Mouse (Mus musculus) MEL (cell line): ENCODE results near the gene Slx1b. TPM values are rescaled to one million over a fixed set of nuclear protein-coding genes. Genes with fewer than 3 reads are reported as not detected.
A peak's percentile ranks its signal among the peaks of the same experiment; 100 is the strongest.

Experiments used
- DNase-seq: peaks from one replicate; pipeline ENCODE4 v3.0.0; 2011; ENCODE audit warnings: low read depth, low spot score
- H3K27ac ChIP-seq: 2 replicates; pipeline ENCODE4 v1.5.1; 2012; ENCODE audit warnings: low read depth, mild to moderate bottlenecking, control low read depth, low read length, moderate library complexity; ENCODE audit not compliant: control insufficient read depth
- H3K27me3 ChIP-seq, 2 experiments: fragments of 150-350 bp in 1 of 2; sonication (generic) in 1 of 2; 2 replicates each; pipeline ENCODE4 v1.6.1; 2012; ENCODE audit warnings: low read length in 2 of 2, mild to moderate bottlenecking in 2 of 2, improper control_type of control experiment in 1 of 2, moderate library complexity in 1 of 2; ENCODE audit not compliant: insufficient read depth in 2 of 2, control insufficient read depth in 1 of 2
- H3K36me3 ChIP-seq, 2 experiments: 2 replicates each; pipeline ENCODE4 v1.6.1; 2012 to 2014; ENCODE audit warnings: low read length in 2 of 2, improper control_type of control experiment in 1 of 2, inconsistent platforms in 1 of 2, mild to moderate bottlenecking in 1 of 2; ENCODE audit not compliant: insufficient read depth in 2 of 2, control insufficient read depth in 1 of 2
- H3K4me1 ChIP-seq, 2 experiments: fragments of 150-350 bp in 1 of 2; sonication (generic) in 1 of 2; 2 replicates each; pipeline ENCODE4 v1.6.1; 2012; ENCODE audit warnings: low read length in 2 of 2, improper control_type of control experiment in 1 of 2, mild to moderate bottlenecking in 1 of 2; ENCODE audit not compliant: insufficient read depth in 2 of 2, control insufficient read depth in 1 of 2
- H3K4me3 ChIP-seq, 2 experiments: fragments of 150-350 bp in 1 of 2; sonication (generic) in 1 of 2; 2 replicates each; pipeline ENCODE4 v1.5.1; 2012; ENCODE audit warnings: low read depth in 2 of 2, low read length in 2 of 2, mild to moderate bottlenecking in 2 of 2, moderate library complexity in 2 of 2, control low read depth in 1 of 2, improper control_type of control experiment in 1 of 2; ENCODE audit not compliant: control insufficient read depth in 1 of 2, insufficient read depth in 1 of 2
- H3K79me2 ChIP-seq: 2 replicates; pipeline ENCODE4 v1.6.1; 2012; ENCODE audit warnings: mild to moderate bottlenecking, low read length, moderate library complexity; ENCODE audit not compliant: control insufficient read depth, poor library complexity, insufficient read depth
- H3K9ac ChIP-seq: 2 replicates; pipeline ENCODE4 v1.6.1; 2012; ENCODE audit warnings: low read depth, mild to moderate bottlenecking, control low read depth, low read length, moderate library complexity; ENCODE audit not compliant: control insufficient read depth, poor library complexity, severe bottlenecking
- H3K9me3 ChIP-seq: fragments of 150-350 bp; sonication (generic); replicated peaks from 2 replicates; pipeline ENCODE4 v1.6.1; 2012; ENCODE audit warnings: mild to moderate bottlenecking, low read length, improper control_type of control experiment, moderate library complexity; ENCODE audit not compliant: insufficient read depth
- CHD1 ChIP-seq: IDR thresholded peaks from 2 replicates; pipeline ENCODE4 v1.6.1; 2012; ENCODE audit warnings: low read depth, mild to moderate bottlenecking, inconsistent platforms, low read length, improper control_type of control experiment
- CHD2 ChIP-seq: IDR thresholded peaks from 2 replicates; pipeline ENCODE4 v1.6.1; 2011; ENCODE audit warnings: low read length, improper control_type of control experiment
- CTCF ChIP-seq, 3 experiments: IDR thresholded peaks in 2 of 3; conservative IDR thresholded peaks in 1 of 3; 2 replicates each; pipeline ENCODE4 v1.5.1; 2011 to 2012; ENCODE audit warnings: low read length in 3 of 3, low read depth in 2 of 3, mild to moderate bottlenecking in 2 of 3, improper control_type of control experiment in 1 of 3, inconsistent platforms in 1 of 3, mixed read lengths in 1 of 3, moderate library complexity in 1 of 3; ENCODE audit not compliant: control insufficient read depth in 1 of 3, insufficient read depth in 1 of 3, poor library complexity in 1 of 3, severe bottlenecking in 1 of 3
- E2F4 ChIP-seq: IDR thresholded peaks from 2 replicates; pipeline ENCODE4 v1.6.1; 2011; ENCODE audit warnings: low read depth, low read length, improper control_type of control experiment, borderline replicate concordance
- ELF1 ChIP-seq: IDR thresholded peaks from 2 replicates; pipeline ENCODE4 v1.6.1; 2014; ENCODE audit warnings: low read depth, mild to moderate bottlenecking, inconsistent platforms, low read length, improper control_type of control experiment, moderate library complexity
- EP300 ChIP-seq, 2 experiments: IDR thresholded peaks; 2 replicates each; pipeline ENCODE4 v1.6.1; 2011; ENCODE audit warnings: improper control_type of control experiment in 2 of 2, low read length in 2 of 2, low read depth in 1 of 2, mild to moderate bottlenecking in 1 of 2
- ETS1 ChIP-seq: IDR thresholded peaks from 2 replicates; pipeline ENCODE4 v1.6.1; 2012; ENCODE audit warnings: low read depth, mild to moderate bottlenecking, inconsistent platforms, low read length, improper control_type of control experiment, moderate library complexity
- GATA1 ChIP-seq: IDR thresholded peaks from 2 replicates; pipeline ENCODE4 v1.6.1; 2011; ENCODE audit warnings: low read depth, low read length, improper control_type of control experiment
- HCFC1 ChIP-seq: IDR thresholded peaks from 2 replicates; pipeline ENCODE4 v1.6.1; 2012; ENCODE audit warnings: low read depth, mild to moderate bottlenecking, inconsistent platforms, low read length, improper control_type of control experiment, moderate library complexity
- JUND ChIP-seq: IDR thresholded peaks from 2 replicates; pipeline ENCODE4 v1.6.1; 2011; ENCODE audit warnings: low read depth, mild to moderate bottlenecking, improper control_type of control experiment, low read length
- KAT2A ChIP-seq: conservative IDR thresholded peaks from 2 replicates; pipeline ENCODE4 v1.6.1; 2012; ENCODE audit warnings: low read depth, low read length, improper control_type of control experiment, inconsistent platforms
- MAFK ChIP-seq: IDR thresholded peaks from 2 replicates; pipeline ENCODE4 v1.6.1; 2011; ENCODE audit warnings: low read depth, mild to moderate bottlenecking, low read length, improper control_type of control experiment, borderline replicate concordance
- MAX ChIP-seq: IDR thresholded peaks from 2 replicates; pipeline ENCODE4 v1.6.1; 2011; ENCODE audit warnings: low read length, improper control_type of control experiment
- MAZ ChIP-seq: IDR thresholded peaks from 2 replicates; pipeline ENCODE4 v1.6.1; 2012; ENCODE audit warnings: low read depth, mild to moderate bottlenecking, inconsistent platforms, low read length, improper control_type of control experiment
- MYB ChIP-seq: IDR thresholded peaks from 2 replicates; pipeline ENCODE4 v1.6.1; 2011; ENCODE audit warnings: mild to moderate bottlenecking, low read depth, low read length, improper control_type of control experiment
- MYC ChIP-seq: IDR thresholded peaks from 2 replicates; pipeline ENCODE4 v1.6.1; 2011; ENCODE audit warnings: low read depth, mild to moderate bottlenecking, low read length, improper control_type of control experiment, moderate library complexity
- NELFE ChIP-seq: IDR thresholded peaks from 2 replicates; pipeline ENCODE4 v1.6.1; 2011; ENCODE audit warnings: low read depth, low read length, improper control_type of control experiment
- NRF1 ChIP-seq: IDR thresholded peaks from 2 replicates; pipeline ENCODE4 v1.6.1; 2014; ENCODE audit warnings: low read depth, mild to moderate bottlenecking, inconsistent platforms, low read length, improper control_type of control experiment, moderate library complexity; ENCODE audit not compliant: poor library complexity, insufficient read depth, severe bottlenecking
- POLR2A ChIP-seq, 2 experiments: IDR thresholded peaks; 2 replicates each; pipeline ENCODE4 v1.6.1; 2011 to 2012; ENCODE audit warnings: low read length in 2 of 2, mild to moderate bottlenecking in 2 of 2, control low read depth in 1 of 2, improper control_type of control experiment in 1 of 2, low read depth in 1 of 2, moderate library complexity in 1 of 2; ENCODE audit not compliant: control insufficient read depth in 1 of 2, insufficient read depth in 1 of 2, poor library complexity in 1 of 2
- RCOR1 ChIP-seq: IDR thresholded peaks from 2 replicates; pipeline ENCODE4 v1.6.1; 2012; ENCODE audit warnings: low read depth, mild to moderate bottlenecking, inconsistent platforms, low read length, improper control_type of control experiment
- SIN3A ChIP-seq: IDR thresholded peaks from 2 replicates; pipeline ENCODE4 v1.6.1; 2012; ENCODE audit warnings: low read length, improper control_type of control experiment, inconsistent platforms
- SMC3 ChIP-seq: IDR thresholded peaks from 2 replicates; pipeline ENCODE4 v1.6.1; 2011; ENCODE audit warnings: low read depth, low read length, improper control_type of control experiment
- TAL1 ChIP-seq: IDR thresholded peaks from 2 replicates; pipeline ENCODE4 v1.6.1; 2012; ENCODE audit warnings: mild to moderate bottlenecking, inconsistent platforms, low read length, moderate library complexity, mixed read lengths
- TBP ChIP-seq: IDR thresholded peaks from 2 replicates; pipeline ENCODE4 v1.8.0; 2011; ENCODE audit warnings: low read depth, low read length, improper control_type of control experiment
- TCF12 ChIP-seq: IDR thresholded peaks from 2 replicates; pipeline ENCODE4 v1.6.1; 2014; ENCODE audit warnings: low read depth, mild to moderate bottlenecking, inconsistent platforms, low read length, improper control_type of control experiment, moderate library complexity
- UBTF ChIP-seq: IDR thresholded peaks from 2 replicates; pipeline ENCODE4 v1.6.1; 2012; ENCODE audit warnings: low read depth, mild to moderate bottlenecking, inconsistent platforms, low read length, improper control_type of control experiment, moderate library complexity, borderline replicate concordance; ENCODE audit not compliant: insufficient read depth
- USF1 ChIP-seq: IDR thresholded peaks from 2 replicates; pipeline ENCODE4 v1.6.1; 2014; ENCODE audit warnings: low read depth, mild to moderate bottlenecking, inconsistent platforms, low read length, improper control_type of control experiment, moderate library complexity
- USF2 ChIP-seq, 2 experiments: IDR thresholded peaks; 2 replicates each; pipeline ENCODE4 v1.6.1; 2011 to 2012; ENCODE audit warnings: improper control_type of control experiment in 2 of 2, low read length in 2 of 2, borderline replicate concordance in 1 of 2, inconsistent platforms in 1 of 2, low read depth in 1 of 2, mild to moderate bottlenecking in 1 of 2; ENCODE audit not compliant: insufficient read depth in 1 of 2
- ZC3H11A ChIP-seq: IDR thresholded peaks from 2 replicates; pipeline ENCODE4 v1.6.1; 2012; ENCODE audit warnings: low read depth, mild to moderate bottlenecking, inconsistent platforms, low read length, improper control_type of control experiment
- ZKSCAN1 ChIP-seq: IDR thresholded peaks from 2 replicates; pipeline ENCODE4 v1.6.1; 2012; ENCODE audit warnings: low read depth, mild to moderate bottlenecking, inconsistent platforms, low read length, improper control_type of control experiment, moderate library complexity
- ZMIZ1 ChIP-seq: IDR thresholded peaks from 2 replicates; pipeline ENCODE4 v1.6.1; 2012; ENCODE audit warnings: low read depth, mild to moderate bottlenecking, inconsistent platforms, low read length, improper control_type of control experiment, moderate library complexity
- ZNF384 ChIP-seq: IDR thresholded peaks from 2 replicates; pipeline ENCODE4 v1.6.1; 2012; ENCODE audit warnings: low read depth, mild to moderate bottlenecking, inconsistent platforms, low read length, improper control_type of control experiment
- polyA plus RNA-seq, 2 experiments: library from polyadenylated mRNA; stranded (reverse) in 1 of 2; unstranded in 1 of 2; fragments of >175 nt in 1 of 2; fragments of >200 nt in 1 of 2; gene quantifications; 2 replicates each; pipeline versions ENCODE4 v1.2.1 to v1.2.4; 2012; ENCODE audit warnings: low replicate concordance in 2 of 2, low read depth in 1 of 2; ENCODE audit not compliant: insufficient read length in 2 of 2, insufficient read depth in 1 of 2, missing spikeins in 1 of 2
- total RNA-seq: library from RNA; depleted of rRNA; stranded (reverse); fragments of 300-350 nt; gene quantifications from 2 replicates; pipeline ENCODE4 v1.2.3, GENCODE M21; 2012

The Slx1b gene
- total and polyA plus RNA-seq, 3 experiments: 4.6 to 10.2 TPM; not detected in 1

- TF ChIP-seq ZMIZ1: peak; percentile 63; the same call in 1 of the 2 replicates
- 0 out of 2 replicates have a peak, but pooled peaks have one; percentile 47 for TF ChIP-seq RCOR1
- TF ChIP-seq KAT2A: no peak
- peak; percentile 59 for TF ChIP-seq NELFE
- peak; percentile 60 for TF ChIP-seq MAX
- TF ChIP-seq SMC3: no peak
- TF ChIP-seq CTCF (IDR thresholded peaks at IDR 0.05 in 2 of 3, conservative IDR thresholded peaks at IDR 0.05 in 1 of 3; ENCODE audit: control insufficient read depth in 1 of 3, insufficient read depth in 1 of 3, low read depth in 2 of 3, low read length in 3 of 3, poor library complexity in 1 of 3, severe bottlenecking in 1 of 3): no peak
- no peak for TF ChIP-seq MYB
- TF ChIP-seq EP300 (IDR thresholded peaks at IDR 0.05; ENCODE audit: low read depth in 1 of 2, low read length in 2 of 2): peak in 1 of 2 experiments; percentile 61; a peak in 3 of 4 replicates
- no peak for TF ChIP-seq E2F4
- TF ChIP-seq SIN3A: peak; percentile 81
- no peak for TF ChIP-seq USF1
- TF ChIP-seq POLR2A (IDR thresholded peaks at IDR 0.05; ENCODE audit: control insufficient read depth in 1 of 2, insufficient read depth in 1 of 2, low read depth in 1 of 2, low read length in 2 of 2, poor library complexity in 1 of 2): peak in 1 of 2 experiments; percentile 59; a peak in 2 of 4 replicates
- peak; percentile 51 for TF ChIP-seq ZNF384
- no peak for TF ChIP-seq JUND
- TF ChIP-seq MAZ: peak; percentile 68; the same call in 1 of the 2 replicates
- no peak for TF ChIP-seq CHD1
- TF ChIP-seq ZKSCAN1: no peak
- TF ChIP-seq NRF1: no peak
- no peak for TF ChIP-seq USF2 (IDR thresholded peaks at IDR 0.05; ENCODE audit: borderline replicate concordance in 1 of 2, insufficient read depth in 1 of 2, low read depth in 1 of 2, low read length in 2 of 2)
- peak; percentile 62; the same call in 1 of the 2 replicates for TF ChIP-seq ETS1
- TF ChIP-seq ELF1: peak; percentile 82
- no peak for TF ChIP-seq UBTF
- TF ChIP-seq HCFC1: peak; percentile 73
- no peak for TF ChIP-seq MAFK
- TF ChIP-seq TBP: peak; percentile 77; the same call in 1 of the 2 replicates
- TF ChIP-seq ZC3H11A: no peak
- no peak for TF ChIP-seq GATA1
- TF ChIP-seq TCF12: 0 out of 2 replicates have a peak, but pooled peaks have one; percentile 35
- TF ChIP-seq MYC: peak; percentile 72; the same call in 1 of the 2 replicates
- no peak for TF ChIP-seq CHD2
- TF ChIP-seq TAL1: no peak
- H3K4me3 ChIP-seq: peak overlapping the region; percentile 65 to 88
- peaks cover 11 to 34% of the 10 kb centered on the region in 2 experiments; a peak in 3 of 4 replicates for H3K4me1 ChIP-seq
- H3K9me3 ChIP-seq: no peaks in the 10 kb centered on the region
- DNase-seq: peak; percentile 92
- peak overlapping the region; percentile 76 for H3K9ac ChIP-seq
- peaks cover 0 to 28% of the 10 kb centered on the region in 2 experiments; a peak in 2 of 4 replicates for H3K36me3 ChIP-seq
- H3K27me3 ChIP-seq: no peaks in the 10 kb centered on the region
- peak overlapping the region; percentile 93 for H3K27ac ChIP-seq
- peaks cover 29% of the 10 kb centered on the region for H3K79me2 ChIP-seq
Measured at GRCm38 (mm10) chr7:126702358-126702757, 6.8 kb upstream of the Slx1b start.
